Mouse (Mus musculus) hindbrain, embryonic 16.5 days (tissue): ENCODE measurements around the gene Nudt15. TPM values are rescaled to one million over a fixed set of nuclear protein-coding genes. Genes with fewer than 3 reads are reported as not detected.
"Not testable (repeated sequence)": the region's sequence is repeated elsewhere in the genome, so short reads cannot be mapped to it uniquely, and the experiment has no call there.

Experiments
- ATAC-seq: fragments of 200-750 bp; cut with Nextera tagmentation; 2 replicates; pipeline ENCODE4 v1.8.0; 2017; ENCODE audit warnings: moderate TSS enrichment, moderate library complexity
- H3K27ac ChIP-seq: fragments of 300-500 bp; sonication (generic); 2 replicates; pipeline ENCODE4 v1.5.1; 2014; ENCODE audit warnings: low read depth, mild to moderate bottlenecking, control low read depth, low read length, moderate library complexity
- H3K27me3 ChIP-seq: fragments of 300-500 bp; sonication (generic); replicated peaks from 2 replicates; pipeline ENCODE4 v1.6.1; 2014; ENCODE audit warnings: low read length; ENCODE audit not compliant: control insufficient read depth, insufficient read depth
- H3K36me3 ChIP-seq: fragments of 300-500 bp; sonication (generic); 2 replicates; pipeline ENCODE4 v1.6.1; 2014; ENCODE audit warnings: mild to moderate bottlenecking, low read length, moderate library complexity, mixed read lengths; ENCODE audit not compliant: control insufficient read depth, insufficient read depth
- H3K4me1 ChIP-seq: fragments of 300-500 bp; sonication (generic); 2 replicates; pipeline ENCODE4 v1.6.1; 2014; ENCODE audit warnings: low read depth, low read length; ENCODE audit not compliant: control insufficient read depth, insufficient read depth
- H3K4me2 ChIP-seq: fragments of 300-500 bp; sonication (generic); 2 replicates; pipeline ENCODE4 v1.6.1; 2014; ENCODE audit warnings: mild to moderate bottlenecking, low read length, control low read depth, moderate library complexity
- H3K4me3 ChIP-seq: fragments of 300-500 bp; sonication (generic); 2 replicates; pipeline ENCODE4 v1.5.1; 2014; ENCODE audit warnings: mild to moderate bottlenecking, low read length, control low read depth, moderate library complexity
- H3K9ac ChIP-seq: fragments of 300-500 bp; sonication (generic); 2 replicates; pipeline ENCODE4 v1.6.1; 2014; ENCODE audit warnings: low read depth, mild to moderate bottlenecking, control low read depth, low read length, moderate library complexity
- H3K9me3 ChIP-seq: fragments of 300-500 bp; sonication (generic); 2 replicates; pipeline ENCODE4 v1.6.1; 2014; ENCODE audit warnings: mild to moderate bottlenecking, low read length, moderate library complexity; ENCODE audit not compliant: control insufficient read depth
- WGBS: fragments of 180-500 bp; shearing (Covaris S2); extraction: QIAGEN DNeasy Blood & Tissue Kit; methylation state at CpG from one replicate; pipeline ENCODE4 v1.1.7; 2014; 5-methylcytosine and 5-hydroxymethylcytosine counted together
- polyA plus RNA-seq: library from polyadenylated mRNA; unstranded; fragments of >200 nt; fragmentation: Nextera tagmentation; extraction: Ambion mirVana; gene quantifications from 2 replicates; pipeline ENCODE4 v1.2.1, GENCODE M21; 2015

Gene Nudt15
- polyA plus RNA-seq, 1 experiment from 2014 or later = 8.5 TPM

DNA sequence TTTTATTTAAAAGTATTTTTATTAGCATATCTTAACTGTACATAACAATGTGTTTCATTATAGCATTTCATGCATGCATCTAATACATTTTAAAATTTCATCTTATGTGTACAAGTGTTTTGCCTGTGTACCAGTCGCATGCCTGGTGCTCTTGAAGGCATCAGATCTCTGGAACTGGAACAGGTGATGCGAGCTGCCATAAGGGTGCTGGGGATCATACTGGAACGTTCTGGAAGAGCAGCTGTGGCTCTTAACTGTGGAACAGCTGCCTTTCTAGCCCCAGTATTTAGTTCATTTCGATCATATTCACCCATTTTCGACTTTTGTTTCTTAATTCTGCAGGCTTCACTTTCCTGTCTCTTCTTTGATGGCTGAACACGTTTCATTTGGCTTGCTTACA is 3.1 kb upstream of the Nudt15 start:
- no peak overlapping the region for H3K4me3 ChIP-seq
- peaks cover 8% of the 10 kb centered on the region for H3K4me1 ChIP-seq
- H3K9me3 ChIP-seq = no peaks in the 10 kb centered on the region
- no peak overlapping the region for H3K4me2 ChIP-seq
- no peaks in the 10 kb centered on the region for H3K27me3 ChIP-seq
- H3K9ac ChIP-seq = no peak overlapping the region
- H3K36me3 ChIP-seq = peaks cover 3% of the 10 kb centered on the region; the same call in 1 of the 2 replicates
- WGBS = 84% methylated on average over 6 of the region's 6 CpGs
- no peak for ATAC-seq
- no peak overlapping the region for H3K27ac ChIP-seq

DNA sequence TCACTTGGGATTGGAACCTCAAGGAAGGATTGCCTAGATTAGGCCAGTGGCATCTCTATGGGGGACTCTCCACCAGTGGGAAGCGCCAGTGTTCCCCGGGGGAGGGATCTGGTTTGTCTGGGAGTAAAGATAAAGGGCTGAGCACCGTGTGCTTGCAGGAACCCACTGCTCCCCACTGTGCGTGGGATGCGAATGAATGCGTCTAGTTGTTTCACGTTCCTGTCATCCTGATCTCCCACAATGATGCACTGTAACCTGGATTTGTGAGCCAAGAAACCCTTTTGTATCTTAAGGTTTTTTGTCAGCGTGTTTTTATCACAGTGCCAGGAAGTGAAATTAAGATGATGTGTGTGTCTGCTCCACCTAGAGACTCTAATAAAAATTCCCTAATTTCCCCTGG is 2.7 kb upstream of the Nudt15 start:
- Histone ChIP-seq H3K9ac (no peak overlapping the region), H3K9me3 (no peaks in the 10 kb centered on the region), H3K4me3 (no peak overlapping the region), H3K36me3 (no peaks in the 10 kb centered on the region), H3K4me2 (no peak overlapping the region), H3K27me3 (no peaks in the 10 kb centered on the region), H3K27ac (no peak overlapping the region), H3K4me1 (peaks cover 8% of the 10 kb centered on the region)
- WGBS = 39% methylated on average over 8 of the region's 8 CpGs
- ATAC-seq = no peak

DNA sequence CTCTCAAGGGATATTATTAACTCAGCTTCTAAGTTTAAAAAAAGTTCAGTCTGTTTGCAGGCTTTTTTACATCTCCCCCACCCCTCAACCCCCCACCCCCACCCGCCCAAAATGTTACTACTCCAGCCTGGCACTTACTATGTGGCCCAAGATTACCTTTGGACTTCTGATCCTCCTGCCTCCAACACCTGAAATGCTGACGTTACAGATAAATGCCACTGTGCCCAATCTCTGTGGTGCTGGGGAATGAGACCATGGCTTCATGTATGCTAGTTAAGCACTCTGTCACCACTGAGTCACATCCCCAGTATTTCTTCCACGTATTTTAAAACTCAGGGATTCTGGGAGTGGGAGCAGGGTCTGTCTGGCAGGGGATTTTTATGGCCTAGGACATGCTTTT is 2.2 kb upstream of the Nudt15 start:
- peaks cover 8% of the 10 kb centered on the region for H3K4me1 ChIP-seq
- no peaks in the 10 kb centered on the region for H3K9me3 ChIP-seq
- no peaks in the 10 kb centered on the region for H3K36me3 ChIP-seq
- ATAC-seq = no peak
- no peak overlapping the region for H3K4me2 ChIP-seq
- no peak overlapping the region for H3K9ac ChIP-seq
- H3K27ac ChIP-seq = no peak overlapping the region
- 48% methylated on average over 3 of the region's 3 CpGs for WGBS
- H3K4me3 ChIP-seq = no peak overlapping the region
- H3K27me3 ChIP-seq = no peaks in the 10 kb centered on the region

DNA sequence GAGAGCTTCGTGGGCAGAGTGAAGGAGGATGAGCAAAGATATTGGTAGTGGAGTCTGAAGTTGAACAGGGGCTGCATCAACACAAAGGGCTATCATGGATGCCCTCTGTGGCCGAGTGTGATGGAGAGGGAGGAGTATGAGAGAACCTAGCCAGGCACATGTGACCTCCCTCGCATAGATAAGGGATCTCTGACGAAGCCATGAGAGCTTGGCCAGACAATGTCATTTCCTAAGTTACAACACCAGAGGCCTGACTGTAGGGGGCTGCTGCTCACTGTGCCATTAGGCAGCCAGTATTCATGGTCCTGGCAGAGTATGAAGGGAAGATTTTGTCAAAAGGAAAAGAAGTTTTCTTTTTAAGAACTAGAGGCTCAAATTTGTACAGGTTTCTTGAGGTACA is 1.0 kb downstream of the Nudt15 start:
- H3K27ac ChIP-seq = no peak overlapping the region
- no peak for ATAC-seq
- no peak overlapping the region for H3K9ac ChIP-seq
- H3K4me1 ChIP-seq = no peaks in the 10 kb centered on the region
- no peaks in the 10 kb centered on the region for H3K36me3 ChIP-seq
- no peaks in the 10 kb centered on the region for H3K9me3 ChIP-seq
- H3K27me3 ChIP-seq = no peaks in the 10 kb centered on the region
- H3K4me3 ChIP-seq = no peak overlapping the region
- WGBS = 82% methylated on average over 4 of the region's 4 CpGs
- no peak overlapping the region for H3K4me2 ChIP-seq

DNA sequence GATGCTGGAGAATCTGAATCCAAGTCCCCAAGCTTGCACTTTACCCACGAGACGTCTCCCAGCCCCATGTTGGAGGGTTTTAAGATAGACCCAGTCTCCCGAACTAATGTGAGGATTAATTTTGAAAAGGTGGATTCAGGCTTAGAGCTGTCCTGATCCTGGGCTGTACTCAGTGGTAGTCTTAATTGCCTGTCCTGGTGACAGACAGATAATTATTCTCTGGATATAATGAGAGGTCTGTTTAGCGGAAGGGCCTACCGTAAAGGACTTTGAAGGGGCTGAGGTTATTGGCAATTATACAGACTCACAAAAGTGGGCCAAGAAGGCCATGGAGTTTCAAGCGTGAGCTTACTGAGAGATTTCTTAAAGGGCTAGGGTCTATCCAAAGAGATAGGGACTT is 4.3 kb downstream of the Nudt15 start:
- H3K4me2 ChIP-seq = no peak overlapping the region

DNA sequence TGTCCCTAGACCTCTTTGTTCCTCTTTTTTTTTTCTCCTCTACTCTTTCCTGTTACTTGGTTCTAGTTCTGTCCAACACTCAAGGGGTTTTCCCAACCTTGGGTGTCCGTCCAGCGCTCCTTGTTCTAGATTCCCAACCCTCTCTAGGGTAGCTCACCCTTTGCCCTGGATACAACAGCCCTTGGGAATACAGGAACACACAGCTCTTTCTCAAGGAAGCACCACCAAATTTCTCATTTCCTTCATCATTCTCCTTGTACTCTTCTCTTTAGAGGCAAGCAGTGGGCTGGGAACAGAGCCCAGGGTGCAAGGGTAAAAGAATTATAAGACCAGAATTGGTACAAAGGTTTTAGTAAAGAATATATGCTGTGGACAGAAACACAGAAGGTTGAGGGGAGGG is 12.4 kb downstream of the Nudt15 start:
- 87% methylated on average over 2 of the region's 2 CpGs for WGBS
- H3K4me2 ChIP-seq = no peak overlapping the region
- no peak overlapping the region for H3K27ac ChIP-seq
- no peaks in the 10 kb centered on the region; the same call in 1 of the 2 replicates for H3K27me3 ChIP-seq
- no peaks in the 10 kb centered on the region for H3K9me3 ChIP-seq
- H3K4me3 ChIP-seq = no peak overlapping the region
- ATAC-seq = no peak
- H3K4me1 ChIP-seq = no peaks in the 10 kb centered on the region
- no peaks in the 10 kb centered on the region for H3K36me3 ChIP-seq
- no peak overlapping the region for H3K9ac ChIP-seq

More for the DNA sequence above, 4.3 kb downstream of the Nudt15 start:
- Histone ChIP-seq H3K4me3 (no peak overlapping the region), H3K9me3 (no peaks in the 10 kb centered on the region), H3K9ac (no peak overlapping the region), H3K27me3 (no peaks in the 10 kb centered on the region), H3K36me3 (no peaks in the 10 kb centered on the region), H3K4me1 (no peaks in the 10 kb centered on the region), H3K27ac (no peak overlapping the region)
- ATAC-seq = no peak
- 61% methylated on average over 6 of the region's 6 CpGs for WGBS

DNA sequence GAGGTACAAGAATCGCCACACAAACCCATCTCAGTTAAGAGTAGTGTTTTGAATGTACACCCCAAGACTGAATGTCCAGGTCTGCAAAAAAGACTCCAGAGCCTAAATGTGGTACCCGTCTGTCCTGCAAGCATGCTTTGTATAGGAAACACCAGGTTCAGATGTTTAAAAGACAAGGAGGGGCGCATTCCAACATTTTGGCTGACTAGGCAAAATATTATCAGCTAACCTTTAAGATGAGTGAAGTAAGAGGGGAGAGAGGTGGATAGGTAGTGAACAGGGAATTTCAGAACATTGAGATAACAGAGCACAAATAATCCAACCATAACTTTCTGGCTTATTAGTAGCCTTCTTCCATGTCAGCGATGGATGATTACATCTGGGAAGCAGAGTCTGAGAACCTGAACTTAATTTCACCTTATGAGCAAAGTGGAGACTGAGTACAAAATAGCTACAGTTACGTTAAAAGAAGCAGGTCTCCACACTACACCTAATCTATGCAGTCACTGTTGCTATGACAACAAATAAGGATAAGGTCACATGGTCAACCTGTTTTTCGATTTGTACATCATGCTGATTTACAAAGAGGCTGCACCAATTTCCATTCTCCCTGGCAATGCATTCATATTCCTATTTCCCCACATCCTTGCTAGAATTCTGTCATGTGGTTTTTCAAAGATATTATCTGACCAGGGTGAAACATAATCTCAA is 14.1 kb downstream of the Nudt15 start:
- 0 out of 2 replicates have a peak, but pooled peaks have one; percentile 17 for ATAC-seq
- 68% methylated on average over 6 of the region's 6 CpGs for WGBS
- Histone ChIP-seq H3K4me3 (no peak overlapping the region), H3K27ac (no peak overlapping the region), H3K27me3 (no peaks in the 10 kb centered on the region; the same call in 1 of the 2 replicates), H3K36me3 (no peaks in the 10 kb centered on the region), H3K4me2 (no peak overlapping the region), H3K9me3 (no peaks in the 10 kb centered on the region), H3K9ac (no peak overlapping the region), H3K4me1 (no peaks in the 10 kb centered on the region)

DNA sequence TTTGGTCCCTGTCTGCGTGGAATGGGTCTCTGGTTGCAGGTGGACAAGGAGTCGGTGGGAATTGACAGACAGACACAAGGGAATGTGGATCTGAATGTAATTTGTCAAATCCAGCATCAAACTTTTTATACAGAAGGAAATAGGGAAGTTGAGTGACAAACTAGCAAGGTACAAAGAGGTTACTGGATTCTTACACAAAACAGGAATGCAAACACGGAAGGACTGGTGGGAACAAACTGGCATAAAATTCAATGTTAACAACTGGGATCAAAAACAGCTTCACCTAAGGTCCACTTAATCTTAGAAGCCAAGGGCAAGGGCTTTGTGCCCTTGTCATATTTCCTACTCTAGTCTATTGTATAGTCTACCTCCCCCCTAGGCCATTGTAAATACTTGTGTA is 19.4 kb downstream of the Nudt15 start:
- not testable (repeated sequence) for H3K27ac ChIP-seq, H3K9me3 ChIP-seq, H3K4me2 ChIP-seq, H3K36me3 ChIP-seq, H3K9ac ChIP-seq, H3K4me1 ChIP-seq, H3K4me3 ChIP-seq, H3K27me3 ChIP-seq, ATAC-seq
- WGBS = 84% methylated on average over 3 of the region's 3 CpGs

DNA sequence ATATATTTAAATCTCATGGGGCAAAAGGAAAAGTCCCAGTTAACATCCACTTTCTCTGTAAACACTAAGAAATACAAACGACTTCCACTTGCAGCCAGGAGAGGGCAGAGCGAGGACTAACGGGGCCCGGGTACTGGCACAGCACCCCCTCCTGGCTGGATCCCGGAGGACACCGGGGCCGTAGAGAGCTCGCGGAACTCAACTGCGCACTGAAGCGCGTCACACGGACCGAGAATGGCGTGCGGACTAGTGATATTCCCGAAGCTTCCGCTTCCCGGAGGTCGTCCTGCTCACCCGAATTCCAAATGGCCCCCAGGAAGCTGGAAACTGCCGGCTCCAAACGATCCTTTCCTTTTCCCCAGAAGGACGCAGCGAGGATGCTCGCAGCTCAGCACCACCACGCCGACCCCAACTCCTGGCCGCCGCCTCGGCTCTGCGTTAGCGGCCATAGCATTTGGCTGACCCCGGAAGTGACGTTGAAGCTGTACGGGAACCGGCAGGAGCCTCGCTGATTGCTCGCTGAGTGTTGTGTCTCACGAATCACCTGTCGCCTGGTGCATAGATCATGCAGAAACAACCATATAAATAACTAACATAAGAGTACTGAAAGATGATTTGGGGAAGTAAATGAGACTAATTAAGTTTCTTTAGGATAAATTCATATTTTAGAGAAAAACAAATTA is 23.1 kb downstream of the Nudt15 start, which contains the start of gene Sucla2:
Sucla2 (plus strand) TSS at position 554 of the 683 bp plus-strand sequence.
- Histone ChIP-seq H3K27ac (peak within 1 kb of the TSS; percentile 94), H3K4me1 (no peaks in the 10 kb centered on the region; the same call in 1 of the 2 replicates), H3K36me3 (no peaks in the 10 kb centered on the region), H3K4me2 (peak within 1 kb of the TSS; percentile 51), H3K9ac (peak within 1 kb of the TSS; percentile 70), H3K27me3 (peaks cover 3% of the 10 kb centered on the region; the same call in 1 of the 2 replicates), H3K9me3 (no peaks in the 10 kb centered on the region), H3K4me3 (peak within 1 kb of the TSS; percentile 50)
- peak; percentile 100 for ATAC-seq
- WGBS = 1% methylated on average over 33 of the region's 41 CpGs
